Mouse (Mus musculus) bone marrow, adult 2 months (tissue): Measurements from ENCODE around the gene Otx2. TPM values are rescaled to one million over a fixed set of nuclear protein-coding genes. Genes with fewer than 3 reads are reported as not detected.

Experiments used
- H3K27ac ChIP-seq: fragments of 200-500 bp; 2 replicates; pipeline ENCODE4 v1.5.1; 2012; ENCODE audit warnings: low read depth, mild to moderate bottlenecking, control low read depth, inconsistent platforms, low read length; ENCODE audit not compliant: control insufficient read depth, poor library complexity, insufficient read depth
- H3K4me1 ChIP-seq: fragments of 200-500 bp; 2 replicates; pipeline ENCODE4 v1.6.1; 2011; ENCODE audit warnings: low read length; ENCODE audit not compliant: control insufficient read depth, insufficient read depth
- H3K4me3 ChIP-seq: fragments of 200-500 bp; replicated peaks from 2 replicates; pipeline ENCODE3; 2011; ENCODE audit warnings: mild to moderate bottlenecking, low read depth, low read length, control low read depth; ENCODE audit not compliant: control insufficient read depth
- CTCF ChIP-seq: fragments of 200-500 bp; IDR thresholded peaks from 2 replicates; pipeline ENCODE4 v1.5.1; 2011; ENCODE audit warnings: low read length, control low read depth; ENCODE audit not compliant: control insufficient read depth, insufficient read depth
- POLR2A ChIP-seq: fragments of 200-500 bp; IDR thresholded peaks from 2 replicates; pipeline ENCODE4 v1.6.1; 2011; ENCODE audit warnings: low read depth, mild to moderate bottlenecking, control low read depth, low read length, borderline replicate concordance; ENCODE audit not compliant: control insufficient read depth
- WGBS: fragments of 180-500 bp; shearing (Covaris S2); methylation state at CpG from one replicate; pipeline ENCODE4 v1.1.7; 2018; 5-methylcytosine and 5-hydroxymethylcytosine counted together
- polyA plus RNA-seq: library from polyadenylated mRNA; stranded (reverse); fragments of >200 nt; gene quantifications from 2 replicates; pipeline ENCODE4 v1.2.4, GENCODE M21; 2011; ENCODE audit warnings: low replicate concordance; ENCODE audit not compliant: missing spikeins, insufficient read depth, insufficient read length

The Otx2 gene
- polyA plus RNA-seq: not detected in 2 replicates

DNA sequence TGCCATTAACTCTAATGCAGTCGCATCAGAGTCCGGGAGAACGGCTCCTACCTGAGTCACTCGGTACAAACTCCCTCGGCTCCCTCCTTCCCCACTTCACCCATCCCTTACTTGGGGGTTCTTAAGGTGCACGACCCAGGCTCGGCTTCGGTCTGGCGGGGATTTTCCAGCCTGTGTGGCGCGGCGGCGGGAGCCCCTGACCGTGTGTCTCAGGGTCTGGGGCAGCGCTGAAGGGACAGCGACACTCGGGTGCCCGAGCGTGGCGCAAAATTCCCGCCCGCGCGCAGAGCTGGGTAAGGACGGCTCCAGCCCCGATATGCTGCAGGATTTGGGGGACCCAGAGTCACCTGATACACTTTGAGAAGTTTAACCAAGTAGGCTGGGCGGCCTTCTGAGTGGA, at the start of gene Otx2:
Gene Otx2 (minus strand): TSS at position 279 of the 400 bp plus-strand sequence.
- TF ChIP-seq CTCF (no peak), POLR2A (no peak)
- 5% methylated on average over 27 of the region's 27 CpGs for WGBS
- Histone ChIP-seq H3K27ac (no peak within 1 kb of the TSS), H3K4me3 (no peak within 1 kb of the TSS), H3K4me1 (no peaks in the 10 kb centered on the region)

DNA sequence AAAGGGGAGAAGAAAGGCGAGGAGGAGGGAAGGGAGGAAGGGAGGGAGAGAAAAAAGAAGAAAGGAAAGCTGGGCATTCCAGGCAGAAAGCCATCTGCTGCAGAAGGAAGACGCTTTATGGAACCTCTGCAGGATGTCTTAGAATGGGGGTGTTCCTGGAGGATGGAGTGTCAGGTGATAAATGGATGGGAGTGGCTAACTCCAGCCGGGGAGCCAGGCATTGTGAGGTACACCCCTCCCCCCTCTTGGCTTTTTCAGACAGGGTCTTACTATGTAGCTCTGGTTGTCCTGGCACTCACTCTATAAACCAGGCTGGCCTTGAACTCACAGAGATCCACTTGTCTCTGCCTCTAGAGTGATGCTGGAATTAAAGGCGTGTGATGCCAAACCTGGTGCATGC, 49.1 kb upstream of the Otx2 start:
- TF ChIP-seq POLR2A (no peak), CTCF (no peak)
- 60% methylated on average over 4 of the region's 4 CpGs for WGBS
- Histone ChIP-seq H3K4me1 (no peaks in the 10 kb centered on the region), H3K27ac (no peak overlapping the region), H3K4me3 (no peak overlapping the region)

DNA sequence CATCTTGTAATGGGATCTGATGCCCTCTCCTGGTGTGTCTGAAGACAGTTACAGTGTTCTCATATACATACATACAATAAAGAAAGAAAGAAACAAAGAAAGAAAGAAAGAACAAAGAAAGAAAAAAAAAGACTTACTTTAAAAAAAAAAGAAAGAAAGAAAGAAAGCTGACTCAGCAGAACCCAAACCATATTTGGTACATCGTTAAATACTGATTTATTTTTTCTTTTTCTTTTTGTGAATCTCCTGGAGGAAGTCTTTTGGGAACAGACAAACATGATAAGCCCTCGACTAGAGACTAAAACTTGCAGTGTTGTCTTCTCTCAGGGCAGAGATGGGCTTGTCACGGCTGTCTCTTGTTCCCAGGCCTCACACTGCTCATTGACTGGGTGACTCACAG, 45.7 kb upstream of the Otx2 start:
- Histone ChIP-seq H3K4me1 (no peaks in the 10 kb centered on the region), H3K27ac (no peak overlapping the region), H3K4me3 (no peak overlapping the region)
- WGBS: 54% methylated on average over 3 of the region's 3 CpGs
- TF ChIP-seq POLR2A (no peak), CTCF (no peak)

DNA sequence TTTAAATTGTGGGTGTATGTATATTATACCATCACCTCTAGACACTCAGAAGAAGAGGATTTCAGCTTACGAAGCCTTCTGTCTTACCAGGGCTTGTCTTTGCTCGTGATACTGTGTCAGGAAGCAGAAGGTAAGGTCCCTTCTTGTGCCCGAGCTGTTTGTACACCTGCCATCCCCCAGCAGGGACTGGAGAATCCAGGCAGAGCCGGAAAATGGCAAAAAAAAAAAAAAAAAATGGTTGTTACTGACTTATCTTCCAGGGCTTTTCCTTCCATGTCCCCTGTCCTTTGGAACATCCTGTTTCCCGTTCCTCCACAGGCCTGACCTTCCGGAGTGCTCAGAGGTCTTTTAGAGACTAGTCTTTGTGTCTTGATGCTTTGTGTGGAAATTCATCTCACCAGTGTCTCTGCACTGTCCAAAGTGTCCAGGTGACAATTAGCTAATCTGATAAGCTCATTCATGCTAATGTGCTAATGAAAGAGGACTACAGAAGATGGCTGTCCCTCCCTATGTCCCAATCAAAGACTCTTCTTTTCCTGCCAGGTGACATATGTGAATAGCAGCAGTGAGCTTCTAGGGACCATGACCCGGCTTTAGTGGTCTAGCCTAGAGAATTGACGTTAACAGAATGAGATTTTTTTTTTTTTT, 44.1 kb upstream of the Otx2 start:
- no peaks in the 10 kb centered on the region for H3K4me1 ChIP-seq
- 56% methylated on average over 8 of the region's 8 CpGs for WGBS
- TF ChIP-seq CTCF (no peak), POLR2A (no peak)
- H3K27ac ChIP-seq: no peak overlapping the region
- no peak overlapping the region for H3K4me3 ChIP-seq

DNA sequence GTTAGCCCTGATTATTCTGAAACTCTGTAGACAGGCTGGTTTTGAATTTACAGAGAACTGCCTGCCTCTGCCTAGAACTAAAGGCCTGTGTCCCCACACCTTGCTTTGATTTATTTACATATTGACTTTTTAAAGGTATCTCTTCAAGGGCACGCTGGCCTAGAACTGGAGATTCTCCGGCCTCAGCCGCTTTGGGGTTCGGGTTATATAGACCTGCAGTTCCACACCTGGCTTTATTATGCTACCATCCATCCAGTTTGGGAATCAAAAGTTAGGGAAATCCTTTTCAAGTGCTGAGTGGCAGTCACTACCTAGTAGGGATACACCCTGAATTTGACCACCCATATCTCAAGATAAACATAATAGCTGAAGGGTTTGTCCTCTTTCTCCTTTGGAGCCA, 42.8 kb upstream of the Otx2 start:
- no peak overlapping the region for H3K4me3 ChIP-seq
- no peak overlapping the region for H3K27ac ChIP-seq
- no peak for TF ChIP-seq CTCF
- no peak for TF ChIP-seq POLR2A
- no peaks in the 10 kb centered on the region for H3K4me1 ChIP-seq
- 89% methylated on average over 4 of the region's 4 CpGs for WGBS

DNA sequence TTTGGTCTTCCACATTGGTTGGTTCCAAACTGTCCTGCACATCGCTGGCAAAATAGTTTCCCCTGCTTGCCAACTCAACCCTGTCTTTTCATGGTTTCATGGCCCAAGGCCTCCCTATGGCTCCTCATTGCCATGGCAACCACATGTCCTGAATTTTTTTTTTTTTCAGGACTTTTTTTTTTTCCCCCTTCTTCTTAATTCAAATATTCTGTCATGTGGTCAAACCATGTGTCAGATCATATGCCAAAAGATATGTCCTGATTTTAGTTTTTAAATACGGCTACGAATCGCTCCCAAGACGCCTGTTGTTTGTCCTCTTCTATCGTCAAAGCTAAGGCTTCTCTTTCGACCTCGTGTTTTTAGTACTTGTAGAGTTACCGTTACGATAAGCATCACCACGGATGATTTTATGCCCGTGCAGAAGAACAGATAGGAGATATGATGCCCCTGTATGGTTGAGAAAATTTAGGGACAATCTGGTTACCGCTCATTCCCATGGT, 37.3 kb upstream of the Otx2 start:
- TF ChIP-seq POLR2A (no peak), CTCF (no peak)
- WGBS: 83% methylated on average over 13 of the region's 13 CpGs
- Histone ChIP-seq H3K4me3 (no peak overlapping the region), H3K27ac (no peak overlapping the region), H3K4me1 (no peaks in the 10 kb centered on the region)

DNA sequence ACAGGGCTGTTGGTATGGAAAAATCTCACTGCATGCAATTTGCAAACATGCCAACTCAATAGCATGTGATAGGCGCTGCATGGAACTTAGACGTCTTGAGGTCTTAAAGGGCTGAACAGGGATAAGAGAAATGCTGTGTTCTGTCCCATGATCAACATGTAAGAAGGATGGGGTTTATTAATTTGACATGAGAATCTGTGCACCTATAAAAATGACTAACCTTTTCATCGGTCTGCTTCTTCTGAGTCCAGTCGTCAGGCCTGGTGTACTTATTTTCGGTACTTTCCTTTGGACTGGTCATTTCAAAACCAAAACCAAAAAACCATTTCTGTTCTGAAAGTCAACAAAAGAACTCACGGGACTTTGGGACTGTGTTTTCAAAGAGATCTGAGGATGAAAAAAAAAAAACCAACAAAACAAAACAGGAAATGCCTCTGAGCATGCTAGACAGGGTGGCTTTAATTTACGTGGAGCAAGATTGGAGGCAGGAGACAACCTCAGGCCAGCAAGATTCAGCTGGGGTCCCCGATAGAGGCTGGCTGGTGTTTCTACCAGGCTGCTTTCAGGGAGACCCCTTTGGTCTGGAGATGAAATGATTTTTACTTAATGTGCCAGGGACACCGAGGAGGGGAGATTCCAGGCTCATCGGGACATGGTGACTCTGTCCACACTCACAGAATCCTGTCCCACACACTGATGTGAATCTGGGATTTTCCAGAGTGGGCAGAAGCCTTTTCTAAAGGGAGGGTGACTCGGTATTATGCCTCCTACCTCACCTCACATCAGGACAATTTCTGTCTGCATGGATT, 36.6 kb upstream of the Otx2 start:
- Histone ChIP-seq H3K4me3 (no peak overlapping the region), H3K27ac (no peak overlapping the region), H3K4me1 (no peaks in the 10 kb centered on the region)
- WGBS: 60% methylated on average over 11 of the region's 11 CpGs
- TF ChIP-seq POLR2A (no peak), CTCF (no peak)

DNA sequence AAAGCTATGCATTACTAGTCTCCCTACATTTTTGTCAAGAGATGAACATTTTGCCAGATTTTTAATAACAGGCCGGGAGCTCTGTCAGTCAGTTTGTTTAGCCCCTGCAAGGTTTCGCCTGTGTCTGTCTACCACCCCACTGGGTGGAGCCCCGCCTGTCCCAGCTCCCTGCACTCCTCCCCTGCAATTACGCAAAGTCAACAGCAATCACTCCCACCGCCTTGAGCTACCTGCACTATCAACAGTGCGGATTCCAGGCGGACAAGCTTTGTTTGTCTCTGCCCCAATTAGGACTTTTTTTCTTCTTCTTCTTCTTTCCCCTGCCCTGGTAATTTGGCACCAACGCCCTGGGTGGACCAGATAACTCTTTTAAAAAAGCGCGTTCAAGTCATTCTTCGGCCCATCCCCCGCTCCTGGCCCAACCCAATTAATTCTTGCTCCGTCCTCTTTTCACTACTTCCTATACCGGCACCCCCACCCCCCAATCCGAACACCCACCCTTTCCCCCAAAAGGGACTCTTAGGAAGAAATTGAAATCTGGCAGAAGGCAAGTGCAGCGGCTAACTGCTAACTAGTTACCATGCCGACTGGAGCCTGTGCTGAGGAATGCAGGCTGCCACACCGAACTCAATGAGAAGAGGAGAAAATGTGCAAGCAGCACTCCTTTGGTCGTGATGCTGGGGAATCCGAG, 35.9 kb upstream of the Otx2 start:
- TF ChIP-seq CTCF: no peak
- no peak for TF ChIP-seq POLR2A
- Histone ChIP-seq H3K27ac (no peak overlapping the region), H3K4me1 (no peaks in the 10 kb centered on the region), H3K4me3 (no peak overlapping the region)
- WGBS: 10% methylated on average over 20 of the region's 20 CpGs
